Mouse (Mus musculus) midbrain, embryonic 13.5 days (tissue): ENCODE results near the gene Ccdc190. TPM values are rescaled to one million over a fixed set of nuclear protein-coding genes. Genes with fewer than 3 reads are reported as not detected.

ENCODE experiments used
- ATAC-seq: fragments of 200-750 bp; cut with Nextera tagmentation; 2 replicates; pipeline ENCODE4 v1.8.0; 2017; ENCODE audit warnings: mild to moderate bottlenecking, moderate TSS enrichment, moderate library complexity
- H3K27ac ChIP-seq: fragments of 300-500 bp; sonication (generic); 2 replicates; pipeline ENCODE4 v1.5.1; 2015; ENCODE audit warnings: inconsistent platforms, mild to moderate bottlenecking, moderate library complexity
- H3K27me3 ChIP-seq: fragments of 300-500 bp; sonication (generic); 2 replicates; pipeline ENCODE4 v1.6.1; 2015; ENCODE audit warnings: mild to moderate bottlenecking, inconsistent platforms
- H3K36me3 ChIP-seq: fragments of 300-500 bp; sonication (generic); 2 replicates; pipeline ENCODE4 v1.6.1; 2015; ENCODE audit warnings: mild to moderate bottlenecking, inconsistent platforms
- H3K4me1 ChIP-seq: fragments of 300-500 bp; sonication (generic); replicated peaks from 2 replicates; pipeline ENCODE4 v1.6.1; 2015; ENCODE audit warnings: inconsistent platforms
- H3K4me2 ChIP-seq: fragments of 300-500 bp; sonication (generic); replicated peaks from 2 replicates; pipeline ENCODE4 v1.6.1; 2015; ENCODE audit warnings: moderate library complexity, mild to moderate bottlenecking, inconsistent platforms
- H3K4me3 ChIP-seq: fragments of 300-500 bp; sonication (generic); replicated peaks from 2 replicates; pipeline ENCODE4 v1.5.1; 2015; ENCODE audit warnings: mild to moderate bottlenecking, inconsistent platforms
- H3K9ac ChIP-seq: fragments of 300-500 bp; sonication (generic); replicated peaks from 2 replicates; pipeline ENCODE4 v1.6.1; 2015; ENCODE audit warnings: mild to moderate bottlenecking, inconsistent platforms
- H3K9me3 ChIP-seq: fragments of 300-500 bp; sonication (generic); 2 replicates; pipeline ENCODE4 v1.6.1; 2016; ENCODE audit warnings: mild to moderate bottlenecking, inconsistent platforms
- WGBS: fragments of 180-500 bp; shearing (Covaris S2); methylation state at CpG from one replicate; pipeline ENCODE4 v1.1.7; 2015; 5-methylcytosine and 5-hydroxymethylcytosine counted together
- polyA plus RNA-seq: library from polyadenylated mRNA; unstranded; fragments of >200 nt; fragmentation: Nextera tagmentation; extraction: Ambion mirVana; gene quantifications from 2 replicates; pipeline ENCODE4 v1.2.1, GENCODE M21; 2015

Gene Ccdc190
- polyA plus RNA-seq, 1 experiment from 2014 or later, result 1.3 TPM

DNA sequence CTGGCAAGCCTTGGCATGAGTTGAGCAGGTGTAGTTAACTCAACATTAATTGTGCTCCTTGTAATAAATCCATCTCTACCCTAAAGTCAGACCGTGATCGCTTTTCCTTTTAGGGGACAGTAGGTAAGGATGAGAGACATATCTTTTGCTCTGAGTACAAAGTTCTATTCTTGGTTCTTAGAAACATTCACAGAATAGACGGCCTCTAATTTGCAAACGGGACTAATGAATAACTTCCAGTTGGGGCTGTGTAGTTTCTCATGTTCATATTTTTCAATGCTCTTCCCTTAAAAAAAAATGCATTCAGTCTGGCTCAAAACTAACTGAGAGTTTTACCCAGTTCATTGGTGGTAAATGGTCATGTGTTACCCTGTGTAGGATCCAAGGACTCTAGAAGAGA lies 42.5 kb downstream of the Ccdc190 start:
- Histone ChIP-seq H3K9me3 (no peaks in the 10 kb centered on the region), H3K4me1 (peaks cover 22% of the 10 kb centered on the region), H3K9ac (no peak overlapping the region), H3K4me2 (no peak overlapping the region), H3K27ac (no peak overlapping the region), H3K36me3 (peaks cover 5% of the 10 kb centered on the region), H3K4me3 (no peak overlapping the region), H3K27me3 (no peaks in the 10 kb centered on the region)
- 96% methylated on average over 4 of the region's 4 CpGs for WGBS
- ATAC-seq, result no peak

DNA sequence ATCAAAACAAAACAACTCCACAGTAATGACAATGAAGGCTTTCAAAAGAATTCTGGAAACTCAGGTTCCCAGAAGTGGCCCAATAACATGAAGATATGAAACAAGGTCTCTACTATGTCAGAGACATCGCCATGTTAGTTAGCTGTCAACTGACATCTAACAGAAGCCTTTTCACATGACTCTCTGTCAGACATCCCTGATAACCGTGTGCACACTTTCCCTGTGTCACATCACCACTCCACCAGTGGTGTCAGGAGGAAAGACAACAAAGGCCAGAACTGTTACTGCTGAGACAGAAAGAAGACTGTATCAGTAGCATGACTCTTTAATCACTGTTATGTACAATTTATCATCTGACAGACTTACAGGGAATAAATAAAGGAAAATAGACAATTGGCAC lies 43.5 kb downstream of the Ccdc190 start:
- no peak overlapping the region for H3K4me3 ChIP-seq
- H3K36me3 ChIP-seq, result no peaks in the 10 kb centered on the region
- H3K9ac ChIP-seq, result no peak overlapping the region
- no peak overlapping the region for H3K4me2 ChIP-seq
- peaks cover 19% of the 10 kb centered on the region for H3K4me1 ChIP-seq
- 88% methylated on average over 2 of the region's 2 CpGs for WGBS
- no peak overlapping the region for H3K27ac ChIP-seq
- H3K9me3 ChIP-seq, result no peaks in the 10 kb centered on the region
- ATAC-seq, result no peak
- no peaks in the 10 kb centered on the region for H3K27me3 ChIP-seq

DNA sequence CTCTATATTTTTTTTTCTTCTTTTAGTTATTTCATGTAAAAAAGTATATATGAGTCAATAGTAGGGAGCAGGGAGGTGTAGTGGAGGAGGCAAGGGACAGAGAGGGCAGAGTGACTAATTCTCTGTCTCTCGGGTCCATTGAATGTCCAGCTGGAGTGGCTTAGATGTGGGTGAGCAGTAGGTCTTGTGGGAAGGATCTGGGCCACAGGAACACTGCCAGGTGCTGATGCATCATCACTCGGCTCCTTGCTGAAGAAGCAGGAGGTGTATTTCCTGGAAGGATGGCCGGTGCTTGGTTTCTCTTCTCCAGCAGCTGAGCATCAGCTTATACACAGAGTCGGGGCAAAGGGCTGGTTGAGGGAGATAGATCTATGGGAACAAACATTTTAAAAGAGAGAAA lies 49.2 kb downstream of the Ccdc190 start:
- Histone ChIP-seq H3K27ac (no peak overlapping the region), H3K9me3 (no peaks in the 10 kb centered on the region), H3K27me3 (no peaks in the 10 kb centered on the region), H3K9ac (no peak overlapping the region), H3K4me3 (no peak overlapping the region), H3K4me1 (no peaks in the 10 kb centered on the region), H3K36me3 (no peaks in the 10 kb centered on the region), H3K4me2 (no peak overlapping the region)
- ATAC-seq, result no peak
- WGBS, result 87% methylated on average over 4 of the region's 4 CpGs

Other genes with a start within 250 kb of the Ccdc190 start
- 23.8 and 25.4 TPM in 2 replicates for gene Rgs4, start 181.0 kb upstream of the Ccdc190 start, polyA plus RNA-seq
- 18.2 and 20.3 TPM in 2 replicates for gene Hsd17b7, start 40.6 kb downstream of the Ccdc190 start, polyA plus RNA-seq
- gene Ddr2, start 182.1 kb downstream of the Ccdc190 start, polyA plus RNA-seq, result 7.4 and 8.4 TPM in 2 replicates
- 57.9 and 59.3 TPM in 2 replicates for gene Uap1, start 246.3 kb downstream of the Ccdc190 start, polyA plus RNA-seq